Mouse (Mus musculus): ENCODE data around the gene Etnppl.

The Etnppl gene

DNA sequence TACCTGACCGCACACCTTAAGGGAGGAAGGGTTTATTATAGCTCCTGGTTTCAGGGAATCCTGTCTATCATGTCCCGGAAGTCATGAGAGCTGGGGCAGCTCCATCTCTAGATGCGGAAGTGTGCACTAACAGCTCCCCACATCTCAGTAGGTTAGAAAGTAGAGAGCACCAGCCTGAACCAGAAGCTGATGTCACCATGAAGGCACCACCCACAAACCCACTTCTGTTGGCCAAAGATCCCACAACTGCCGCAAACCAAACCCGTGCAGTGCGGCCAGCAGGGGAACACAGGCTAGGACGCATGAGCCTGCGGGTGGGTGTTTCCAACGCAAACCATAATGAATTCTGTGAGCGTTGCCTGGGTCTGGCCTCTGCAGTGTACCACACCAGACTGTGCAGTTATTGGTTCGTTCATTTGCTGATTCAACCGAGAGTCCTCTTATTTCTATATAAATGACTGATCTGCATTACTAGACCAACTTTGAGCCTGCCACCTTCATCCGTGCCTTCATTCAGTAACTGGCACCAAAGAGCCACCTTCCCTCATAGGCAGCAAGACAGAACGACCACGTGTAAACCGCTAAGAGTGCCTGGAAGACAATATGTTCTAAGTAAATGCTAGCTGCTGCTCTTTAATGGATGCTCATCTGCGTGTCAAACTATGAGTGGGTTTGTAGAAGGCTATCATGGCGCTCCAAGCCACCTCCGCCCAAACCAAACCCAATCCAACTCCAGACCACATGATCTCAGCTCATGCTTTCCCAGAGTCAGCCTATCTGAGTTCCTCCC, 60.6 kb downstream of the Etnppl start:
- no peak for DNase-seq (ENCODE audit: low spot score)

DNA sequence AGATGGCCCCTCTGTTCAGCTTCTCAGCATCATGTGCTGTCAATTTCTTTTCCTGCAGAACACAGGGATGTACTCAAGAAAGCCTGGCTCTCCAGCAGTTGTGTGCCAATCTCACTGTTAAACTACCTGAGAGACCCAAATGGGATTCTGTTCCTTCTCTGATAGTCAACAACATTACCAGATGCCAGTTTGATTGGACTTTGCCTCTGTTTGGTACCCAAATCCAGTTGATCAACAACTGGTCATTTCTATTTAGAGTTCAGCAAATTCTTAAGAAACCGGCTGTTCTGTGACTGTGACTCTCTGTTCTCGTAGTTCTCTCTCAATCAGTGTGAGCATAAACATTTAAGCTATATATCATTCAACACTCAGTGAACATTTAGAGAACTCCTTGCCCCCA, 64.0 kb downstream of the Etnppl start:
- DNase-seq (ENCODE audit: low spot score) = no peak

- no peak for DNase-seq (ENCODE audit: low spot score)
Measured at GRCm38 (mm10) chr3:130682183-130682582, 64.9 kb downstream of the Etnppl start.

GRCm38 (mm10) chr3:130683836-130684235, 66.6 kb downstream of the Etnppl start:
- DNase-seq (ENCODE audit: low spot score) = no peak

GRCm38 (mm10) chr3:130684276-130685013, 67.2 kb downstream of the Etnppl start:
- DNase-seq (ENCODE audit: low spot score) = no peak

DNA sequence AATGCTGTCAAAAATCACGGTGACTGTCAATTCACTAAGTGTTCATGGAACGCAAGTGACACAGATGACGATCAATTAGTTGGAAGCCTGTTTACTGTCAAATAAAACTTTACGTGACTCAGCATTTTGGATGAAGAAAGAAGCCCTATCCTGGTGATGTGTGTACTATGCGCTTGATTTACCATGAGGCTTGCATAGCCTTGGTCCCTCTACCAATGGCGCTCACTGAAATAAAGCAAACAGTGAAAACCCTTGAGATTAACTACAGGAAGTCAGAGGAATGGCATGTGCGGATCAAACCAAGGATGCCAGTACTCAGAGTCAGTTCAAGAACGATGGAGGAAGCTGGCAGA, 67.7 kb downstream of the Etnppl start:
- no peak for DNase-seq (ENCODE audit: low spot score)

- DNase-seq (ENCODE audit: low spot score) = no peak
Measured at GRCm38 (mm10) chr3:130687051-130687450, 69.8 kb downstream of the Etnppl start.
